Mouse (Mus musculus) cerebellum, adult 2 months (tissue): ENCODE data around the gene Palld. TPM values are rescaled to one million over a fixed set of nuclear protein-coding genes. Genes with fewer than 3 reads are reported as not detected.

Source experiments
- DNase-seq, 2 experiments: peaks; one replicate each; pipeline ENCODE4 v3.0.0; 2021
- H3K27ac ChIP-seq: fragments of 200-500 bp; 2 replicates; pipeline ENCODE4 v1.5.1; 2012; ENCODE audit warnings: low read length, control low read depth, inconsistent platforms; ENCODE audit not compliant: insufficient read depth
- H3K27me3 ChIP-seq: fragments of 200-500 bp; 2 replicates; pipeline ENCODE4 v1.6.1; 2012; ENCODE audit warnings: inconsistent platforms, mild to moderate bottlenecking, low read length, moderate library complexity; ENCODE audit not compliant: control insufficient read depth, insufficient read depth
- H3K4me1 ChIP-seq: fragments of 200-500 bp; 2 replicates; pipeline ENCODE4 v1.6.1; 2011; ENCODE audit warnings: low read length; ENCODE audit not compliant: control insufficient read depth, insufficient read depth
- H3K4me3 ChIP-seq: fragments of 200-500 bp; replicated peaks from 2 replicates; pipeline ENCODE3; 2011; ENCODE audit warnings: mild to moderate bottlenecking, low read depth, low read length, control low read depth; ENCODE audit not compliant: insufficient read depth
- CTCF ChIP-seq: fragments of 200-500 bp; IDR thresholded peaks from 2 replicates; pipeline ENCODE4 v1.5.1; 2011; ENCODE audit warnings: low read depth, mild to moderate bottlenecking, control low read depth, low read length, moderate library complexity, borderline replicate concordance; ENCODE audit not compliant: insufficient read depth
- POLR2A ChIP-seq: fragments of 200-500 bp; IDR thresholded peaks from 2 replicates; pipeline ENCODE4 v1.6.1; 2011; ENCODE audit warnings: low read length, control low read depth, borderline replicate concordance; ENCODE audit not compliant: insufficient read depth
- WGBS: fragments of 180-500 bp; shearing (Covaris S2); methylation state at CpG from one replicate; pipeline ENCODE4 v1.1.7; 2018; 5-methylcytosine and 5-hydroxymethylcytosine counted together
- polyA plus RNA-seq: library from polyadenylated mRNA; depleted of rRNA; stranded (reverse); fragments of >200 nt; gene quantifications from 2 replicates; pipeline ENCODE4 v1.2.3, GENCODE M21; 2012

The Palld gene
- polyA plus RNA-seq, 1 experiment, result 5.5 TPM

- no peak for DNase-seq
- no peaks in the 10 kb centered on the region for H3K4me1 ChIP-seq
- H3K4me3 ChIP-seq, result no peak overlapping the region
- WGBS, result 61% methylated on average over 2 of the region's 2 CpGs
- no peaks in the 10 kb centered on the region for H3K27me3 ChIP-seq
- TF ChIP-seq CTCF (no peak), POLR2A (no peak)
- no peak overlapping the region for H3K27ac ChIP-seq
These were observed 190.1 kb downstream of the Palld start for GRCm38 (mm10) chr8:61712426-61712825.

- no peak for TF ChIP-seq POLR2A
- H3K27ac ChIP-seq, result no peak overlapping the region
- no peaks in the 10 kb centered on the region for H3K27me3 ChIP-seq
- H3K4me1 ChIP-seq, result no peaks in the 10 kb centered on the region
- no peak for DNase-seq
- H3K4me3 ChIP-seq, result no peak overlapping the region
- WGBS, result 85% methylated on average over 8 of the region's 8 CpGs
These were observed 193.7 kb downstream of the Palld start for GRCm38 (mm10) chr8:61708586-61709305.

- no peak for TF ChIP-seq POLR2A
- TF ChIP-seq CTCF, result no peak
- H3K4me3 ChIP-seq, result no peak overlapping the region
- WGBS, result 18% methylated on average over 3 of the region's 3 CpGs
- H3K27me3 ChIP-seq, result no peaks in the 10 kb centered on the region
- H3K4me1 ChIP-seq, result no peaks in the 10 kb centered on the region
- no peak overlapping the region for H3K27ac ChIP-seq
- no peak for DNase-seq
These were observed 197.0 kb downstream of the Palld start for GRCm38 (mm10) chr8:61705491-61705890.

GRCm38 (mm10) chr8:61702122-61702521, 200.4 kb downstream of the Palld start:
- no peak overlapping the region for H3K4me3 ChIP-seq
- WGBS, result 81% methylated on average over 8 of the region's 8 CpGs

GRCm38 (mm10) chr8:61700932-61701681, 201.4 kb downstream of the Palld start:
- Histone ChIP-seq H3K27me3 (no peaks in the 10 kb centered on the region), H3K27ac (no peak overlapping the region), H3K4me1 (no peaks in the 10 kb centered on the region), H3K4me3 (no peak overlapping the region)
- no peak for TF ChIP-seq POLR2A
- TF ChIP-seq CTCF, result no peak
- 89% methylated on average over 9 of the region's 9 CpGs for WGBS
- no peak for DNase-seq

More at GRCm38 (mm10) chr8:61702122-61702521, 200.4 kb downstream of the Palld start:
- no peaks in the 10 kb centered on the region for H3K27me3 ChIP-seq
- H3K4me1 ChIP-seq, result no peaks in the 10 kb centered on the region
- TF ChIP-seq POLR2A, result no peak
- TF ChIP-seq CTCF, result no peak
- DNase-seq, result no peak
- no peak overlapping the region for H3K27ac ChIP-seq

- 83% methylated on average over 1 of the region's 1 CpGs for WGBS
- H3K27me3 ChIP-seq, result no peaks in the 10 kb centered on the region
- no peaks in the 10 kb centered on the region for H3K4me1 ChIP-seq
- peak; percentile 12; the same call in 1 of the 2 replicates for TF ChIP-seq CTCF
- no peak for TF ChIP-seq POLR2A
- H3K4me3 ChIP-seq, result no peak overlapping the region
- no peak for DNase-seq
- no peak overlapping the region for H3K27ac ChIP-seq
These were observed 202.2 kb downstream of the Palld start for GRCm38 (mm10) chr8:61700298-61700697.

- TF ChIP-seq CTCF (no peak), POLR2A (no peak)
- 78% methylated on average over 2 of the region's 2 CpGs for WGBS
- no peak overlapping the region for H3K27ac ChIP-seq
- no peak overlapping the region for H3K4me3 ChIP-seq
- no peak for DNase-seq
- no peaks in the 10 kb centered on the region for H3K4me1 ChIP-seq
- H3K27me3 ChIP-seq, result no peaks in the 10 kb centered on the region
These were observed 203.5 kb downstream of the Palld start for GRCm38 (mm10) chr8:61698959-61699358.
